Mouse (Mus musculus): ENCODE measurements at regions not wholly inside any gene's neighbourhood (a gene's known extent, or its start where the extent isn't known, plus 50 kb on each side); places are given as distances from the start of the nearest gene placed in this dataset.

- no peak for DNase-seq
These were observed 142.5 kb downstream of the Cdc5l start for GRCm38 (mm10) chr17:45291052-45291451.

- no peak for DNase-seq
These were observed 147.8 kb downstream of the Cdc5l start for GRCm38 (mm10) chr17:45285621-45286189.

GRCm38 (mm10) chr17:45281554-45281953, 152.0 kb downstream of the Cdc5l start:
- DNase-seq: no peak

- peak in 1 of 2 experiments; percentile 17 for DNase-seq
These were observed 153.7 kb downstream of the Cdc5l start for GRCm38 (mm10) chr17:45279811-45280205.

- DNase-seq: peak; percentile 25 to 43
These were observed 154.3 kb downstream of the Cdc5l start for GRCm38 (mm10) chr17:45279075-45279810.

- no peak for DNase-seq
These were observed 156.0 kb downstream of the Cdc5l start for GRCm38 (mm10) chr17:45277516-45277915.

GRCm38 (mm10) chr17:45276686-45277405, 156.7 kb downstream of the Cdc5l start:
- DNase-seq: no peak

GRCm38 (mm10) chr17:45274894-45275293, 158.6 kb downstream of the Cdc5l start:
- DNase-seq: peak in 1 of 2 experiments; percentile 11

- no peak for DNase-seq
These were observed 166.8 kb downstream of the Cdc5l start for GRCm38 (mm10) chr17:45266776-45267175.

GRCm38 (mm10) chr17:45265587-45265986, 167.9 kb downstream of the Cdc5l start:
- DNase-seq: peak in 1 of 2 experiments; percentile 31

GRCm38 (mm10) chr17:45264434-45264833, 169.1 kb downstream of the Cdc5l start:
- DNase-seq: no peak

- DNase-seq: no peak
These were observed 173.1 kb downstream of the Cdc5l start for GRCm38 (mm10) chr17:45260421-45260820.

- DNase-seq: peak; percentile 17 to 23
These were observed 175.5 kb downstream of the Cdc5l start for GRCm38 (mm10) chr17:45258007-45258406.

GRCm38 (mm10) chr17:45252593-45253230, 180.8 kb downstream of the Cdc5l start:
- DNase-seq: no peak

- DNase-seq: peak; percentile 78 to 86
These were observed 182.4 kb downstream of the Cdc5l start for GRCm38 (mm10) chr17:45251034-45251730.

GRCm38 (mm10) chr17:45250450-45250849, 183.1 kb downstream of the Cdc5l start:
- no peak for DNase-seq

- DNase-seq: peak in 1 of 2 experiments; percentile 20
These were observed 186.1 kb downstream of the Cdc5l start for GRCm38 (mm10) chr17:45247142-45248137.

GRCm38 (mm10) chr17:45244870-45245269, 188.7 kb downstream of the Cdc5l start:
- peak; percentile 60 to 69 for DNase-seq

GRCm38 (mm10) chr17:45243103-45243502, 190.4 kb downstream of the Cdc5l start:
- DNase-seq: no peak

GRCm38 (mm10) chr17:45242076-45242475, 191.5 kb downstream of the Cdc5l start:
- no peak for DNase-seq
